Mouse (Mus musculus): ENCODE measurements around the gene Bcdin3d.

The Bcdin3d gene

DNA sequence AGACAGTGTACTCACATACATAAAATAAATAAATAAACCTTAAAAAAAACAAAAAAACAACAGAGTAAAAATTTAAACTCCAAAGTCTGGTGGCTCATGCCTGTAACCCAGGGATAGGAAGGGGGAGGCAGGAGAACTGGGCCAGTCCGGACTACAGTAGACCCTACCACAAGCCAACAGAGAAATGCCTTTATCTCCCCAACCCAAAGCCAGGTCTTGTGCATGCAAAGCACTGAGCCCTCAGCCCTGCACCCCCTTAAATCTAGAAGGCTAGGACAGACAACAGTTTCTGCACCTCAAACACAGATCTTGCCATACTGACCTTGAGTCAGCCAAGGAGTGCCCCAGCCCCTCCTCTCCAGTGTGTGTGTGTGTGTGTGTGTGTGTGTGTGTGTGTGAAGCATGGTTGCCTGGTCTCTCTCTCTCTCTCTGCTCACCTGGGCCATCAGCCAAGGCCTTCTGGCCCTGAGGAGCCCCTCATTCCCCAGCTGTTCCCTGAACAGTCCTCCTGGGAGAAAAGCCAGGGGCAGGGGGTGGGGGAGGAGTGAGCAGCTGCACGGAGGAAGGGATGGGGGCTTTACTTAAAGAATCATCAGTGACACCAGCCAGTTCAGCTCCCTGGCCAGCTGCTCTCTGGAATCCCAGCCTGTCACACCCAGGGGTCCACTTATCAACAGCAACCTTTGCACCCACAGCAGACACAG, 34.3 kb downstream of the Bcdin3d start:
- DNase-seq = no peak

DNA sequence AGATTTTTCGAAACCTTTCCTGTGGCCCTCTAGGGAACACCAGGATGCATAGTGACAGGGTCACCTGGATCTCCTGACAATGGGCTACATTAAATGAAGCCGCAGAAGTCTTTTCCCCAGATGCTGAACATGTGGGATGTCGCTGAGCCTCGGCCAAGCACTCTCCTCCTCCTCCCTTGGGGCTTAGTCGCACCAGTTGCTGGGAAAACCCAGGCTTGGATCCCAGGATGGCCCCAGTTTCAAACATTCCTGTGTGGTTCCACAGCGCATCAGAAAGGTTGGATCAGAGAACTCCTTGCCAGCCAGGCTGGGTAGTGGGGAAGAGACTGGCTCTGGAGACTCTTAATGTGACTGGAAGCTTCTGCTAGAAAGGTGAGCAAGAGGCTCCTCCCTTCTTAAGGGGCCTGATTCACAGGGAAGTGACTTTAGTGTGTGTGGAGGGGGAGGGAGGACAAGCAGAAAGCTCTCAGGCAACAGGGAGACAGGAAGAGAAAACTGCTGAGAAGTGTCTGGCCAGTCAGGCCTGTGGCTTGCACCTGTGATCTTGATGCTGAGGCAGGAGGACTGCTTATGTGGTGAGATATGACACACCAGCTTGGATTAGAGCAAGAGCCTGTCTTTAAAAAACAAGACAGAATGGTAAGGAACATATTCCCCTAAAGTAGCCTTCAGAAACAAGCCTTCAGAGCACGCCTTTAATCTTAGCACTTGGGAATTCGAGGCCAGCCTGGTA, 35.4 kb downstream of the Bcdin3d start:
- no peak for DNase-seq

DNA sequence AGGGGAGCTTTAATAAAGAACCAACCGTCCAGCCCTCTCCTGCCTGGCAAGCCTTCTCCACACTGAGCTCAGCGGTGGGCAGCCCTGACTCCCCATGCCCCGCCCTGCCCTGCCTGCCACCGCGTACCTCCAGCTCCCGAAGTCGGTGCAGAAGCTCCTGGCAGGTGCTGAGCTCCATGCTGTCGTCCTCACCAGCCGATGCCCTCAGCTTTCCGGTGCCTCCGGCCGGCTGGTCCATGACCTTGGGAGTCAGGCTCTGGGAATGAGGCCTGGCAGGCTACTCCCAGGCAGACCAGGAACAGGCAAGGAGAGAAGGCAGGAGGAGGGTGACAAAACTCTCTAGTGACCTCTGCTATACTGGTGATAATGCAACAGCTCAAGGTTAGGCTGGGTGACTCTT, 40.6 kb downstream of the Bcdin3d start:
- no peak for DNase-seq

DNA sequence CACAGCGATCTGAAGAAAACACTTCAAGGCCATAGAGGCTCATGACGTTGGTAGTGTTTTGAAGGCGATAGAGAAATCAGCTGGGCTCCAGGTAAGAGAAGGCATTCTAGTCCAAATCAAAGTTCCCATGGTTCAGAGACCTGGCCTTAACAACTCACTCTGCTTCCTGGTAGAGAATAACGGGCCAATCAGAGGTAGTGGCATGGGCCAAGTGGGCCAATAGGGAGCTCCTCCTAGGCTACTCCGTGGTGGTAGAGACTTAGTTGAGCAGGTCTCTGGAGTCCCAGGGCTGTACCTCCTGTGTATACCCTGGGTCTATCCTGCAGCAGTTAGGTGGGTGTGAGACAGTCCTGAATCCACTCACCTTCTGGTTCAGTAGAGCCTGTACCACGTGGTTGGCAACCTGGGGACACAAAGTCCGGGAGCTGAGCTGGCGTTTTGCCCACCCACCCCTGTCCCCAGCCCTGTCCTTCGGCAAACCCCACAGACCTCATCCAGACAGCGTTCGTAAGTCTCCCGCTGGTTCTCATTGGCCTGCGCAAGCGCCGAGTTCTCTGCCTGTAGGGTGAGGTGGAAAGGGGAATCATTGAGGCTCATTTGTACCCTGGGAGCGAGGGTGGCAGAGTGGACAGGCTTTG, 41.3 kb downstream of the Bcdin3d start:
- DNase-seq = no peak

DNA sequence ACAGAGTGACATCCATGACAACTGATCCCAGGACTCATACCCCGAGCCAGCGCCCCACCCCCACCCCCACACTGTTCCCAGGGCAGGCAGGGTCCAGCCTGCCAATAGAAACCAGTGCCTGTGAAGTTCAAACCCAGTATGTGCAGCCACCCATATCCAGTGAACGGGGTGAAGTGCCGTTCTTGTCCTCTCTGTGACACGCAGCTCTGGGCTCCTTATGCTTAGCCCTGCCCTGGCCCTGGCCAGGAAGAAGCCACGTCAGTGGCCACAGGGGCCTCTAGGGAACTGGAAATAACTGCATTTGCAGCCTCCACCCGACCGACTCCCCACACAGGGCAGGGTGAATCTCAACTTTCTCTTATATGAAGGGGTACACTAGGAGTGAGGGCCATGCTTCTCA, 42.6 kb downstream of the Bcdin3d start:
- no peak for DNase-seq

DNA sequence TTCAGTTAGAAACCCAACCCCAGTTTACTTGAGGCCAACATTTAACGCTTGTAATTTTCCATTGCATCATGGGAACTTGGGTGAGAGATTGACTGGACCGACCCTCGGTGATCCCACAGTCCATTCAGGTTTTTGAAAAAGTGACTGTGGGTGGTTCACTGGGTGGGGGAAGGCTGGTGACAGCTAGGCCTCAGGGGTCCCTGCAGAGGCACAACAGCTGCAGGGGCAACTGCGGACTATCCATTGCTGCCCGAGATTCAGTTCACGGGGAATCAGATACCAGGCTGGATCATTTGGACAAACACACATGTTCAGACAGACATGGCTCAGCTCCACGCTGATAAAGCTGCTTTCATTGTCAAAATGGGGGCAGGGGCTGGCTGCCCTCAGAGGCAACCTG, 43.0 kb downstream of the Bcdin3d start:
- no peak for DNase-seq

DNA sequence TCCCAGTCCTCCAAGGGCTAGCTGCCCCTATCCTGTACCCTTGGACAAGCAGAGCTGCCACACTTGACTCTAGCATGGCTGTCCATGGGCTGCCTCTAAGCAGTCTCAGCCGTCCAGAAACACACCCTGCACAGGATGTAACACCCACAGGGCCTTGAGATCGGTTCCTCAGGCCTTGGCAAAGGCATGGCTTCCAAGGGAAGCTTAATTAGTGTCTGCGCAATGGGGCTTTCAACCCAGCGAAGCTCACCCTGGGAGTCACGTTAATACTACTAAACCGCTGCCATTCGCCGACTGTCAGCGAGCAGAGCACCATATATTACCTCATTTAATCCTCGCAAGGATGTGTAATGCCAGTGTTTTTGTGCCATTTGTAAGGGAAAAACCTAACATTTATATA, 43.5 kb downstream of the Bcdin3d start:
- no peak for DNase-seq

DNA sequence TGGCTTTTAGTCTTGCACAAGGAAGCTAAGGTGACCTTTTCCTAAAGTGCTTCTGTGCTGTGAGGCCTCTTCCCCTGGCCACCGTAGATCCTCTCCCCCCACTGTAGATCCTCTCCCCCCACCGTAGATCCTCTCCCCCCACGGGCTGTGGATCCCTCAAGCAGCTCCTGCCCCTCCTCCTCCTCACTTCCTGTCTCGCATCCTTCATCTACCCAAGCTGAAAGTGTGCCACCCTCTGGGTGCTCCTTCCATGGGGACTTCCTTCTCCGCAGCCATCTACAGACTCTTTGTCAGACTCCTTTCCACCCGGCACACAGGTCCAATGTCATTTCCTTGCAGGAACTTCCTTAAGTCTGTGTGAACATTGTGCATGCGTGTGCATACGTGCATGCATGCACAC, 44.1 kb downstream of the Bcdin3d start:
- no peak for DNase-seq

DNA sequence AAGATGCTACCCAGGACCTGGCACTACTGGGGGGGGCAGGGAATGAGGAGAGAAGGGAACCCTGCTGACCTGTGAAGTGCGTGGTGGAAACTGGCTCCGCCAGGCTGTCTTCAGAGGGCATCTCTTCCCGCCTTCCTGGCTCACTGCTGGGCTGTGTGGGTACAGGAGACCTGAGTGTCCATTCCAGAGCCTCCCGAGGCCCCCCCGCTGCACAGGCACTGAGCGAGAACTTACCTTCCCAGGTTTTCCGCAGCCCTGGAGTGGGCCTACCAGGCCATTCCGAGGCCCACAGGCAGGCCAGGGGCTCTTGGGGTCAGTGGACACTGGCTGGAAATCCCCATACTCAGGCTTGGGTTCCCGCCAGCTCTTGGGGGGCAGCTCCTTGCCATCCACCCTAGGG, 50.6 kb downstream of the Bcdin3d start:
- no peak for DNase-seq

DNA sequence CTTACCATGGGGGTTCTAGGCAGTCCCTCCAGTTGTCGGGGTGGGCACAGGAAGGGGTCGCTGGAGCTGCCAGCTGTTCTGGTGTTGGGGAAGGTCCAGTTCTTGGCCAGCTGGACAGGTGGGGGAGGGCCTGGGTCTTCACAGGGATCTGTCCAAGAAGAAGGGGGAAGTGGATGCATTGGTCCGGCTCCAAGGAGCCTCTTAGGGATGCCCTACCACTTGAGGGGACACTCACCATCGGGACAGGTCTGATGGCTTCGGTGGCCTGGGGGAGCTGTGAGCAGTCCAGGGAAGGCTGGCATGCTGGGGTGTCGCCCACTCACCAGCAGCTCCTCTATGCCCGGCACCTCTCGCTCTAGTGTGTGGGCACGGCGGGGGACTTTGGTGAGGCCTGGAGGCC, 51.4 kb downstream of the Bcdin3d start:
- DNase-seq = no peak

DNA sequence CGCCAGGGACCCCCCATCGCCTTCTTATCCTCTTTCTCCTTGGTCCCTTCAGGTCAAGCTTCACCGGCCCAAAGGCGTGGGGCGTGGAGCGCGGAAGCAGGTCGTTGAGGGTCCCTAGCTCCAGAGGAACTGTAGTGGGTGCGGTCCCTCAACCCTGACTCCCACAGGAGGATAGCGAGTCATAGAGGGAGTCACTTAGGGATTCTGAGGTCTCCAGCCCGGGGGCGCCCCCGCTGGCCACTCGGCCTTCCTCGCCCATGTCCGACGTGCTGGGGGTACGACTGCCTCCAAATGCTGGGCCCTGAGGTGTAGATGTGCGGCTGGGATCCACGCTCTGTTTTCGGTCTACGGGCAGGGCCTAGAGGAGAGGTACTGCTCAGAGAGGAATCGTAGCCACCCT, 52.0 kb downstream of the Bcdin3d start:
- DNase-seq = no peak

DNA sequence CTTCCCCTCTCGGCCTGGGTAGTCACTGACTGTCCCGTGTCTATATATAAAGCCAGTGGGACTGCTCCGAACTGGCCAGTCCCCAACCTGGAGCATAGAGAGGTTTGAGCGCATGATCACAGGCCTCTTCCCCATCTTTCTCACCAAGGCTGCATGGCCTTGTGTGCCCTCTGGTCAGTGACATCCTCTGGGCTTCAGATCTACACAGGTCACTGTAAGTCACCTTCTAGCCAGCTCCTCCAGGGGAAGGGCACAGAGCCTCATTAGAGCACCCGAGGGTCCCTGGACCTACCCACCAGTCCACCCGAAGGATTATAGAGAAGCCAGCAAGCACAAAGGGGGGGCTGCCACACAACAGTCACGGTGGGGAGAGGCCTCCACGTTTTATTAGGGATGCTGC, 52.9 kb downstream of the Bcdin3d start:
- DNase-seq = no peak

DNA sequence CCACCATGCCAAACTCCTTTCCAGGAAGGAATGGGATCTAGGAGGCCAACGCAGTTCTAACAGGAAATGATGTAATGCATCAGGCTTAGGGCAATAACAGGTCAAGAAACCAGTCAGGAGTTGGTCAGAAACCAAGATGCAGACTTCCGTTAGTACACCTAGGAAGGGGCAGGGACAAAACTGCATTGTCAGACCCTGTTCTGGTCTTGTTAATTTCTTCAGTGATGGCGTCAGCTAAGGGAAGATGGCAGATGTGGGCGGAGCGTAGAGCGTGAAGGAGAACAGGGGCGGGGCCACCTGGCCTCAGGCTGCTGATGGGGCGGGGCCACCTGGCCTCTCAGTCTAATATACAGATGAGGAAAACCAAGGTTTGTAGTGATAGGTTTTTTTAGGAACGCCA, 53.4 kb downstream of the Bcdin3d start:
- DNase-seq = peak in 1 of 2 experiments; percentile 49

DNA sequence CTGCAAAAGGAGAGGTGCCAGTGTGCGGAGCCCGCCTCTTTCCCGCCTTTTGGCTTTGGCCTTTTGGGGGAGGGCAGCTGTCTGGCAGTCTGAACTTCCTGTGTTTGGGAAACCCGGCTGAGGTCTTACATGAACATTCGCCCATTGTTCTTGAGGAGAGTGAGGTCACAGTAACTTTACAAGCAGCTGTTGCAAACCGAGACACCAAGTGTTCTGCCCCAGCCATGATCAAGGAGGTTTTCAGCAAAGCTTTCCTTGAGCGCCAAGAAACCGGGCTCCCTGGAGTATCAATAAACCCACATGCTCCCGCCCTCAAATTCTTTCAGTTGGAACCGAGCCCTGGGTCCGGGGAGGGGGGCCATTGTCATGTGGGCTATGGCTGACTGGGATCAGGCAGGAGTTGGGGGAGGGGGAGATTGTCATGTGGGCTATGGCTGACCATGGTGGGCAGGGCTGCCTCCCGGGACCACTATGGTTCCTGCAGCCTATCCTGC, 54.0 kb downstream of the Bcdin3d start:
- peak; percentile 79 to 86 for DNase-seq

DNA sequence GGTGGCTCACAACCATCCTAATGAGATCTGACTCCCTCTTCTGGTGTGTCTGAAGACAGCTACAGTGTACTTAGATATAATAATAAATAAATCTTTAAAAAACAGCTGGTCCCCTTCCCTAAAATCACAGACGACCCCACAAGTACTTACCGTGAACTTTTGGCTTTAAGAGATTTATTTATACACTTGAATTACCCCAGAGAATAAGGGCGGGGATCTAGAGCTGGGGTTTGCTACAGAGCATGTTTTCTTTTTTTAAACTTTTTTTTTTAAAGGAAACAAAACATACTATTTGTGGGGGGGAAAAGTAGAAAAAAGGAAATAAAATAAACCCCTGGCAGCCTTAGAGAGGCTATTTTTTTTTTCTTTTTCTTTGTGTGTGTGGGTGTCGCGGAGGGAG, 54.4 kb downstream of the Bcdin3d start:
- DNase-seq = no peak

Data from lung, adult 18-20 months (tissue).